Mouse (Mus musculus): ENCODE results near the gene Armh3.

Gene Armh3

GRCm38 (mm10) chr19:45847016-45847732 lies 151.1 kb downstream of the Armh3 start:
- no peaks in the 10 kb centered on the region for H3K9me3 ChIP-seq (ENCODE audit: low read length)
- TF ChIP-seq POU5F1 (IDR thresholded peaks at IDR 0.05; ENCODE audit: borderline replicate concordance, low read length) (no peak), CTCF (conservative IDR thresholded peaks at IDR 0.05; ENCODE audit: low read length) (peak; percentile 55)
- H3K4me1 ChIP-seq (replicated peaks; ENCODE audit: low read depth, low read length), result peaks cover 3% of the 10 kb centered on the region
- no peaks in the 10 kb centered on the region for H3K27me3 ChIP-seq (ENCODE audit: insufficient read depth, low read length)
- no peak overlapping the region for H3K4me3 ChIP-seq (replicated peaks; ENCODE audit: low read length)
- H3K36me3 ChIP-seq (ENCODE audit: insufficient read depth, low read length), result no peaks in the 10 kb centered on the region

DNA sequence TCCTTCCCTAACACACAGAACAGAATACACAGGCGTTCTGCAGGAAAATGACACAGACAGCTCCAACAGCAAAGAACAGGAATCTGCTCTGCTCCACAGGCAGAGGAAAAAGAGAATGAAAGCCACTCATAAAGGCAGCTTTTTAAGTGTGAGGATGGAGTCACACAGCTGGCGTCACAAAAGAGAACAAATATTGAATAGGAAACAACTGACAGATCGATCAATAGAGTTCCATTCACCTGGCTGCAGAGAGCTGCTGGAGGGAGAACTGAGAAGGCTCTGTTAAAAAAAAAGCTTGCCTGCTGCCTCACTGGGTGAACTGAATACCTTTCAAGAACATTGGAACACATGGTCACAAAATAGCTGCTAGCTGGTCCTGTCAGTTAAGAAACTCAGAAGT lies 154.1 kb downstream of the Armh3 start:
- H3K27me3 ChIP-seq (ENCODE audit: insufficient read depth, low read length), result no peaks in the 10 kb centered on the region
- no peak overlapping the region for H3K4me3 ChIP-seq (replicated peaks; ENCODE audit: low read length)
- H3K9me3 ChIP-seq (ENCODE audit: low read length), result no peaks in the 10 kb centered on the region
- no peaks in the 10 kb centered on the region for H3K36me3 ChIP-seq (ENCODE audit: insufficient read depth, low read length)
- peaks cover 3% of the 10 kb centered on the region for H3K4me1 ChIP-seq (replicated peaks; ENCODE audit: low read depth, low read length)
- no peak for TF ChIP-seq POU5F1 (IDR thresholded peaks at IDR 0.05; ENCODE audit: borderline replicate concordance, low read length)
- TF ChIP-seq NANOG (IDR thresholded peaks at IDR 0.05; ENCODE audit: borderline replicate concordance, low read length), result no peak
- TF ChIP-seq CTCF (conservative IDR thresholded peaks at IDR 0.05; ENCODE audit: low read length), result no peak

GRCm38 (mm10) chr19:45843424-45843823 lies 154.9 kb downstream of the Armh3 start:
- TF ChIP-seq CTCF (conservative IDR thresholded peaks at IDR 0.05; ENCODE audit: low read length), result no peak
- TF ChIP-seq NANOG (IDR thresholded peaks at IDR 0.05; ENCODE audit: borderline replicate concordance, low read length), result no peak
- no peak for TF ChIP-seq POU5F1 (IDR thresholded peaks at IDR 0.05; ENCODE audit: borderline replicate concordance, low read length)
- no peaks in the 10 kb centered on the region for H3K36me3 ChIP-seq (ENCODE audit: insufficient read depth, low read length)

GRCm38 (mm10) chr19:45837050-45837994 lies 161.0 kb downstream of the Armh3 start:
- H3K4me3 ChIP-seq (replicated peaks; ENCODE audit: low read length), result no peak overlapping the region
- H3K9me3 ChIP-seq (ENCODE audit: low read length), result no peaks in the 10 kb centered on the region
- H3K4me1 ChIP-seq (replicated peaks; ENCODE audit: low read depth, low read length), result peaks cover 18% of the 10 kb centered on the region
- H3K27me3 ChIP-seq (ENCODE audit: insufficient read depth, low read length), result no peaks in the 10 kb centered on the region
- TF ChIP-seq POU5F1 (IDR thresholded peaks at IDR 0.05; ENCODE audit: borderline replicate concordance, low read length), result no peak
- TF ChIP-seq NANOG (IDR thresholded peaks at IDR 0.05; ENCODE audit: borderline replicate concordance, low read length), result no peak
- no peak for TF ChIP-seq CTCF (conservative IDR thresholded peaks at IDR 0.05; ENCODE audit: low read length)
- H3K36me3 ChIP-seq (ENCODE audit: insufficient read depth, low read length), result no peaks in the 10 kb centered on the region

More at GRCm38 (mm10) chr19:45843424-45843823, 154.9 kb downstream of the Armh3 start:
- Histone ChIP-seq H3K4me3 (replicated peaks; ENCODE audit: low read length) (no peak overlapping the region), H3K4me1 (replicated peaks; ENCODE audit: low read depth, low read length) (peaks cover 3% of the 10 kb centered on the region), H3K27me3 (ENCODE audit: insufficient read depth, low read length) (no peaks in the 10 kb centered on the region), H3K9me3 (ENCODE audit: low read length) (no peaks in the 10 kb centered on the region)

GRCm38 (mm10) chr19:45835490-45835889 lies 162.8 kb downstream of the Armh3 start:
- Histone ChIP-seq H3K4me1 (replicated peaks; ENCODE audit: low read depth, low read length) (peaks cover 36% of the 10 kb centered on the region), H3K27me3 (ENCODE audit: insufficient read depth, low read length) (no peaks in the 10 kb centered on the region), H3K4me3 (replicated peaks; ENCODE audit: low read length) (no peak overlapping the region), H3K9me3 (ENCODE audit: low read length) (no peaks in the 10 kb centered on the region), H3K36me3 (ENCODE audit: insufficient read depth, low read length) (no peaks in the 10 kb centered on the region)
- no peak for TF ChIP-seq POU5F1 (IDR thresholded peaks at IDR 0.05; ENCODE audit: borderline replicate concordance, low read length)
- TF ChIP-seq NANOG (IDR thresholded peaks at IDR 0.05; ENCODE audit: borderline replicate concordance, low read length), result no peak
- TF ChIP-seq CTCF (conservative IDR thresholded peaks at IDR 0.05; ENCODE audit: low read length), result no peak

DNA sequence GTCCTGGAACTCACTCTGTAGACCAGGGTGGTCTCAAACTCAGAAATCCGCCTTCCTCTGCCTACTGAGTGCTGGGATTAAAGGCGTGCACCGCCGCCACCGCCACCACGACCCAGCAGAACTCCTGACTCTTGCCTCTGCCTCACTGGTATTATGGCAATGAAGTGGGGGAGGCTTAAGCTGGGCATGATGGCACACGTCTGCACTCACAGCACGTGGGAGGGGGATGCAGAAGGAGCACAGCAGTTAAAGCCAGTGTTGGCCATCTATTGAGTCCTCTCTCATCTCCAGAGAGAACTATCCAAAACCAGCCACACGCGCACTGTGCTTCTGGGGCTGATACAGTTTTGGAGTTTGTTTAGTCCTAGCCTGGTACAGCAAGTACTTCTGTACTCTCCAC lies 164.6 kb downstream of the Armh3 start:
- Histone ChIP-seq H3K9me3 (ENCODE audit: low read length) (no peaks in the 10 kb centered on the region), H3K27me3 (ENCODE audit: insufficient read depth, low read length) (no peaks in the 10 kb centered on the region), H3K4me1 (replicated peaks; ENCODE audit: low read depth, low read length) (peaks cover 39% of the 10 kb centered on the region), H3K4me3 (replicated peaks; ENCODE audit: low read length) (0 out of 2 replicates have a peak overlapping the region, but pooled peaks have one; percentile 17), H3K36me3 (ENCODE audit: insufficient read depth, low read length) (no peaks in the 10 kb centered on the region)
- no peak for TF ChIP-seq POU5F1 (IDR thresholded peaks at IDR 0.05; ENCODE audit: borderline replicate concordance, low read length)
- TF ChIP-seq CTCF (conservative IDR thresholded peaks at IDR 0.05; ENCODE audit: low read length), result no peak
- no peak for TF ChIP-seq NANOG (IDR thresholded peaks at IDR 0.05; ENCODE audit: borderline replicate concordance, low read length)

DNA sequence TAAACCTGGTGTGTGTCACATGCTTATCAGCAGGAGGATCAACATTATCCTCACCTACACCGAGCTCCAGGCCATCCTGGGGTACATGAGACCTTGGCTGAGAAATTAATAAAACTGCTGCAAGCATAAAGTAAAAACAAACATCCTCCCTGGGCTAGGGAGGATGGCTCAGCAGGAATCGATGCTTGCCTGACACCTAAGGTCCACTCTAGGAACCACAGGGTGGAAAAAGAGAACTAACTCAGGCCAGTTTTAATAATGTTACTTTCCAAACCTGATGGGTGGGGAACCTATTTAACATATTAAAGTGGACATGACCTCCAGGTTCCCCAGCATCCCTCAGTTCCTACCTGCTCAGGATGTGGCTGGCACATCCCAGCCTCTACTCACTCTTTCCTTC lies 167.6 kb downstream of the Armh3 start:
- Histone ChIP-seq H3K4me3 (replicated peaks; ENCODE audit: low read length) (0 out of 2 replicates have a peak overlapping the region, but pooled peaks have one; percentile 17), H3K4me1 (replicated peaks; ENCODE audit: low read depth, low read length) (peaks cover 43% of the 10 kb centered on the region), H3K9me3 (ENCODE audit: low read length) (no peaks in the 10 kb centered on the region), H3K36me3 (ENCODE audit: insufficient read depth, low read length) (no peaks in the 10 kb centered on the region), H3K27me3 (ENCODE audit: insufficient read depth, low read length) (no peaks in the 10 kb centered on the region)
- no peak for TF ChIP-seq CTCF (conservative IDR thresholded peaks at IDR 0.05; ENCODE audit: low read length)
- TF ChIP-seq POU5F1 (IDR thresholded peaks at IDR 0.05; ENCODE audit: borderline replicate concordance, low read length), result no peak
- TF ChIP-seq NANOG (IDR thresholded peaks at IDR 0.05; ENCODE audit: borderline replicate concordance, low read length), result no peak

DNA sequence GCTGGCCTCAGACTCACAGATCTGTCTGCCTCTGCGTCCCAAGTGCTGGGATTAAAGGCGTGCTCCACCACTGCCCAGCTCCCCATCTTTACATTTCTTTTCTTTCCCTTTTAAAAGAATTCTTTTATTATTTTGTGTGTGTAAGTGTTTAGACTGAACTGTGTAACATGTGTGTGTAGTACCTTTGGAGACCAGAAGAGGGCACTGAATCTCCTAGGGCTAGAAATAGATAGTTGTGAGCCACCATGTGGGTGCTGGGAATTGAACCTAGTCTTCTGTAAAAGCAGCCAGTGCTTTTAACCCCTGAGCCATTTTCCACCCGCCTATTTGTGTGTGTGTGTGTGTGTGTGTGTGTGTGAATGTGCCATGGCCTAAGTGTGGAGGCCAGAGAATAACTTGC lies 170.6 kb downstream of the Armh3 start:
- TF ChIP-seq CTCF (conservative IDR thresholded peaks at IDR 0.05; ENCODE audit: low read length) (peak; percentile 64), NANOG (IDR thresholded peaks at IDR 0.05; ENCODE audit: borderline replicate concordance, low read length) (no peak), POU5F1 (IDR thresholded peaks at IDR 0.05; ENCODE audit: borderline replicate concordance, low read length) (no peak)
- Histone ChIP-seq H3K4me3 (replicated peaks; ENCODE audit: low read length) (no peak overlapping the region), H3K36me3 (ENCODE audit: insufficient read depth, low read length) (no peaks in the 10 kb centered on the region), H3K9me3 (ENCODE audit: low read length) (no peaks in the 10 kb centered on the region), H3K27me3 (ENCODE audit: insufficient read depth, low read length) (no peaks in the 10 kb centered on the region), H3K4me1 (replicated peaks; ENCODE audit: low read depth, low read length) (peaks cover 32% of the 10 kb centered on the region)
